Mouse (Mus musculus): ENCODE measurements at regions not wholly inside any gene's neighbourhood (a gene's known extent, or its start where the extent isn't known, plus 50 kb on each side); places are given as distances from the start of the nearest gene placed in this dataset.

- H3K9me3 ChIP-seq (replicated peaks; ENCODE audit: low read length) = no peaks in the 10 kb centered on the region
- peaks cover 3% of the 10 kb centered on the region; the same call in 1 of the 2 replicates for H3K4me1 ChIP-seq (replicated peaks; ENCODE audit: insufficient read depth, low read length)
- no peak for DNase-seq (ENCODE audit: low spot score)
- no peaks in the 10 kb centered on the region for H3K36me3 ChIP-seq (ENCODE audit: insufficient read depth, low read length)
- H3K4me3 ChIP-seq (replicated peaks; ENCODE audit: low read depth, low read length) = no peak overlapping the region
- no peak for ATAC-seq (replicated peaks; ENCODE audit: low FRiP score, low read depth)
- no peak for TF ChIP-seq CTCF (IDR thresholded peaks at IDR 0.05; ENCODE audit: low read depth)
- no peak overlapping the region for H3K9ac ChIP-seq (ENCODE audit: low read depth, low read length)
- 97% methylated on average over 2 of the region's 2 CpGs for WGBS
- H3K27me3 ChIP-seq (ENCODE audit: insufficient read depth, low read length) = no peaks in the 10 kb centered on the region
- no peak overlapping the region for H3K27ac ChIP-seq
- H3K4me2 ChIP-seq (ENCODE audit: low read length) = no peak overlapping the region
Observed at GRCm38 (mm10) chr7:74070836-74071235, 57.3 kb upstream of the St8sia2 start.

- peaks cover 9% of the 10 kb centered on the region; the same call in 1 of the 2 replicates for H3K4me1 ChIP-seq (replicated peaks; ENCODE audit: insufficient read depth, low read length)
- ATAC-seq (replicated peaks; ENCODE audit: low FRiP score, low read depth) (peak; percentile 72; the same call in 1 of the 2 replicates), DNase-seq (ENCODE audit: low spot score) (peak; percentile 88)
- H3K36me3 ChIP-seq (ENCODE audit: insufficient read depth, low read length) = no peaks in the 10 kb centered on the region
- no peaks in the 10 kb centered on the region for H3K9me3 ChIP-seq (replicated peaks; ENCODE audit: low read length)
- no peaks in the 10 kb centered on the region for H3K27me3 ChIP-seq (ENCODE audit: insufficient read depth, low read length)
- no peak overlapping the region for H3K9ac ChIP-seq (ENCODE audit: low read depth, low read length)
- H3K4me2 ChIP-seq (ENCODE audit: low read length) = peak overlapping the region; percentile 35; the same call in 1 of the 2 replicates
- peak overlapping the region; percentile 62 for H3K27ac ChIP-seq
- TF ChIP-seq CTCF (IDR thresholded peaks at IDR 0.05; ENCODE audit: low read depth) = no peak
- no peak overlapping the region for H3K4me3 ChIP-seq (replicated peaks; ENCODE audit: low read depth, low read length)
- WGBS = 10% methylated on average over 4 of the region's 4 CpGs
Observed at GRCm38 (mm10) chr7:74065449-74066099, 52.1 kb upstream of the St8sia2 start.
